Mouse (Mus musculus) left cerebral cortex, adult 8-10 months (tissue): ENCODE data around the gene Scgb2b11. TPM values are rescaled to one million over a fixed set of nuclear protein-coding genes. Genes with fewer than 3 reads are reported as not detected.
"Not testable (repeated sequence)": the region's sequence is repeated elsewhere in the genome, so short reads cannot be mapped to it uniquely, and the experiment has no call there.

Experiments used
- DNase-seq, 2 experiments: peaks; one replicate each; pipeline ENCODE4 v3.0.0; 2022; ENCODE audit warnings: low spot score in 2 of 2
- total RNA-seq, 4 experiments: library from RNA; stranded (reverse); gene quantifications; 2 replicates each; pipeline ENCODE4 v1.2.4; 2022

Scgb2b11 gene
- not detected for total RNA-seq

- DNase-seq = not testable (repeated sequence)
Observed at GRCm38 (mm10) chr7:32211045-32211444, at the start of gene Scgb2b11. Gene Scgb2b11 (minus strand): TSS chr7:32211145.

- DNase-seq = not testable (repeated sequence)
Observed at GRCm38 (mm10) chr7:32222540-32222939, 11.6 kb upstream of the Scgb2b11 start, which contains the start of gene Scgb1b11. Gene Scgb1b11 (plus strand): TSS chr7:32222840.

Other genes with a start within 250 kb of the Scgb2b11 start
- not detected for gene Scgb1b10, start 110.3 kb downstream of the Scgb2b11 start, total RNA-seq
- not detected for gene Scgb1b11, start 11.7 kb upstream of the Scgb2b11 start, total RNA-seq
- not detected for gene Scgb2b12, start 116.1 kb upstream of the Scgb2b11 start, total RNA-seq
- gene Scgb1b12, start 123.0 kb upstream of the Scgb2b11 start, total RNA-seq = not detected
- gene Scgb1b29, start 230.4 kb upstream of the Scgb2b11 start, total RNA-seq = not detected